Mouse (Mus musculus) heart, postnatal 4 days (tissue): ENCODE results near the gene Sult6b1. TPM values are rescaled to one million over a fixed set of nuclear protein-coding genes. Genes with fewer than 3 reads are reported as not detected.

ENCODE experiments used
- DNase-seq: peaks from one replicate; pipeline ENCODE4 v3.0.0; 2021
- total RNA-seq, 2 experiments: library from RNA; stranded (reverse); gene quantifications; 2 replicates each; pipeline ENCODE4 v1.2.3; 2021

Sult6b1 gene
- total RNA-seq, 2 experiments from 2014 or later = not detected

DNA sequence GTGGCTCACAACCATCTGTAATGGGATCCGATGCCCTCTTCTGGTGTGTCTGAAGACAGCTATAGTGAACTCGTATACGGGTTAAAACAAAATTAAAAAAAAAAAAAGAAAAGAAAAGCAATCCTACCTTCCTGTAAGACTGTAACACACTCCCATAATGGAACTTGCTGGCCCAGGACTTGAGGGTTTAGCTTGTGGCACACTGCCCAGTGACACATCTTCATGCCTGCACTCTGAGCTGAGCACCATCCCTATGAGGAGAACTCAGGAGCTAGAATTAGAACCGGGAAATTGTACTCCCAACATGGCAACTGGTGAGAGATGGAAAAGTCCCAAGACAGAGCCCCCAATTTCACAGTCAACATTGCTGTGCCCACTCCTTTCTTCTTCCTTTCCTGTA is 23.5 kb downstream of the Sult6b1 start:
- no peak for DNase-seq

DNA sequence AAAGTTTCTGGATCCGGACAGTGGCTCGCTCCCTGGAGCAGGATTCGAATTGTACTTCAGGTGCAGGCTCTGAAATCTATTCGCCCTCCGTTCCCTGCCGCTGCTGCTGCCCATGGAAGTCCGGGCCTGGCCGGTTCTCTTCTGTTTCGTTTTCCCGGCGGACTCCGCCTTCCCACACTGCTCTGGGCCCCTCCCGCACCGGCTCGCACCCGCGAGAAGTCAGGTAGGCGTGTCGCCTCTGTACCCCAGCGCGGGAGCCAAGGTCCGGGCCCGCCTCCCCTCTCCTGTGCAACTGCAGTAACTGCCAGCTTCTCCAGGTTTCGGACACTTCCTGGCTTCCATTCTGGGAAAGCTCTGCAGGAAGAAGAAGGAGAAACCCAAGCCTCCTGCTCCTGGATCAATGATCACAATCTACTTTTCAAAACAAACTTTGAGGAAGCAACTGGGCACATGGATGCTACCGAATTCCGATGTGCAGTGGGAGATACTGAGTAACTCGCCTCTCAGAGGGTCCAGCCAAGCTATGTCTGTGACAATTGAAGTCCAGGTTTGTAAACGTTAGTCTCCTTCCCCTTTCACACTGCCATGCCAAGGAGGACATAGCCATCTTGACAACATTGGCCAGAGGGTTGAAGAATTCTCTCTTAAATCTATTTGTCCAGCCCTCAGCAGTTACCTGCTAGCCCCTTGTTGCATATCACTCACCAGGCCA is 24.2 kb downstream of the Sult6b1 start, which contains the start of gene Eif2ak2:
Gene Eif2ak2, minus strand, starts transcription at position 173 of the 712 bp plus-strand sequence.
- DNase-seq = peak; percentile 87

DNA sequence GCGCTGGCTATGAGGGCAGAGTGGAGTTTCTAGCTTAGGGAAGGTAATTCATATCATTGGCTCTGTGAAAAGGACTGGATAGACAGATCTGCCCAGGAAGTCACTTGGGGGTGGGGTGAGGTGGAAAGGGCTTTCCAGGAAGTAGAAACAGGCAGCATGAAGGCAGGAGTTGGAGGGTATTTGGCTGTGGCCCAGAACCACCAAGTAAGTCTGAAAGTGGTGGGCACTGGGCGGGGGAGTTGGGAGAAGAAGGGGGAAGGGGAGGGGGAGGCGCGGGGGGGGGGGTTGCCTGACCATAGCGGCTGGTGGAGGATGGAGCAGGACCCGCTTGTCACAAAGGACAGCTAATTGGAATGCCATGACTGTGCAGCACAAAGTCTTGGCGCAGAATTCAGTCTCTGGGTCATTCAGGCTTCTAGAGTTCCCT is 24.9 kb downstream of the Sult6b1 start:
- DNase-seq = no peak

DNA sequence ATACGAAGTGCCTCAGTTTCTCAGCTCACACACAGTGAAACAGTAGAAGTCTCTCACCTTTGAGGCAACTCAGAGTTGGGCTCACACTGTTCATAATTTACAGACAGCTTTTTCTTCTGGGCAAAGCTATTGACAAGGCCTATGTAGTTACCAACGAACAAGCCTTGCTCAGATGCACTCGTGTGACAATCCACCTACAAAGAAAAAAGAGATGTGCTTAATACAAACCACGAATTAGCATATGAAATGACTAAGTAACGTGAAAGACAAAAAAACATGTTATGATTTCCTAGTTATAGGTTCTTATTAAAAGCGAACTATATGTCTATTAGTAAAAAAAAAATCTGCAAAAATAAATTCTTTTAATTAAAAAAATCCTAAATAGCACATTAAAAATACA is 32.9 kb downstream of the Sult6b1 start:
- no peak for DNase-seq

DNA sequence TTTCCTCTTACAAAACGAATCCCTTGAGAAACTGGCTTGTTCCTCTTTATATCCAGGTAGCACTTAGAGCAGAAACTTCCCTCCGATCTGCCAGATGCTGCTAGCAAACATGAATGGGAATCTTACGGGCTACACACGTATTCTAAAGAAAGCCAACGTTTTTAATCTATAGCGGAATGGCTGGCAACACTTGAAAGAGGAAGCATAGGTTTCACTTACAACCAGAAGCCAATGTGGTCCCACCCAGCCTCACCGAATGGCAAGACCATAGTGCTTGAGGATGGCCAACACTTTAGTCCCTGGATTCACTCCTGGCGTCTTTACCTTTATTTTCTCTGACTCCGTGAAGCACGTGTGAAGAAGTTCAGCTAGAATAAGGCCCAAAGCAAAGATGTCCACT is 50.5 kb downstream of the Sult6b1 start:
- DNase-seq = no peak

DNA sequence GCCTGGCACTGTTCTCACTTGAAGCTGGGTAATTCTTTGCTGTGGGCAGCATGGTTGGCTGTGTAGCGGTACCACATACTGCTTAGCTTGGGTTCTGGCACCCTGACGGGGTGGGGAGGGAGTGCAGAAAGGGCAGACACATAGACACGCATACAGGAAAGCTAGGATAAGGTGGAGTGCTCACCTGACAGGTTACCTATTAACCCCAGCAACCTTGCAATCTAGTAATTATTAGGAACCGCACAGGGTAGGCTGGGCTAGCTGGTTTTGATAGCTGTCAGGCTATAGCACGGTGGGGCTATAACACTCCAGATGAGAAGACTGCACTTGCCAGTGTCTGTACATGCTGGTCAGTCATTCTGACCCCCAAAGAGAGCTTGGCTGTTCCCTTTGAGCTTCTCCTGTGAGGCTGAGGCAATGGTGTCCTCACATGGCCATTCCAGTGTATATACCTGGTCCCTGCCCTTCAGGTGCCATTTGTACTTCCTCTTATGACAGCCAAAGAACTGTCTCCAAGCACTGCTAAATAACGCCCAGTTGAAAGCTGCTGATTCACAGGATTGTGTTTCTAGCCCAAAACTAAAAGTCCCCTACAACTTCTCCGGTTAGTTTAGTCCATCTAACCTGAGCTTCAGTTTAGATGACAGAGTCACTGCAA is 64.4 kb downstream of the Sult6b1 start:
- no peak for DNase-seq

DNA sequence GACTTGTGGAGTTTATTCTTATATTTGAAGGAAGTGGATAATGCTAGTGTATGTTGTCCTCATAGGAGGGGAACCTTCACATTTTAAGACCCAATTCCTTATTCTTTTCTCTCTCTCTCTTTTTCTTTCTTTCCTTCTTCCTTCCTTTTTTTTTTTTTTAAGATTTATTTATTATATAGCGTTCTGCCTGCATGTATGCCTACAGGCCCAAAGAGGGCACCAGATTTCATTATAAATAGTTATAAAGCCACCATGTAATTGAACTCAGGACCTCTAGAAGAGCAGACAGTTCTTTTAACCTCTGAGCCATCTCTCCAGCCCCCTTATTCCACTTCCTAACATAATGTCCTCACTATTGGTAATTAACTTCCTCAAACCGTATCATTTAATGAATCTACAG is 70.7 kb downstream of the Sult6b1 start:
- DNase-seq = no peak

DNA sequence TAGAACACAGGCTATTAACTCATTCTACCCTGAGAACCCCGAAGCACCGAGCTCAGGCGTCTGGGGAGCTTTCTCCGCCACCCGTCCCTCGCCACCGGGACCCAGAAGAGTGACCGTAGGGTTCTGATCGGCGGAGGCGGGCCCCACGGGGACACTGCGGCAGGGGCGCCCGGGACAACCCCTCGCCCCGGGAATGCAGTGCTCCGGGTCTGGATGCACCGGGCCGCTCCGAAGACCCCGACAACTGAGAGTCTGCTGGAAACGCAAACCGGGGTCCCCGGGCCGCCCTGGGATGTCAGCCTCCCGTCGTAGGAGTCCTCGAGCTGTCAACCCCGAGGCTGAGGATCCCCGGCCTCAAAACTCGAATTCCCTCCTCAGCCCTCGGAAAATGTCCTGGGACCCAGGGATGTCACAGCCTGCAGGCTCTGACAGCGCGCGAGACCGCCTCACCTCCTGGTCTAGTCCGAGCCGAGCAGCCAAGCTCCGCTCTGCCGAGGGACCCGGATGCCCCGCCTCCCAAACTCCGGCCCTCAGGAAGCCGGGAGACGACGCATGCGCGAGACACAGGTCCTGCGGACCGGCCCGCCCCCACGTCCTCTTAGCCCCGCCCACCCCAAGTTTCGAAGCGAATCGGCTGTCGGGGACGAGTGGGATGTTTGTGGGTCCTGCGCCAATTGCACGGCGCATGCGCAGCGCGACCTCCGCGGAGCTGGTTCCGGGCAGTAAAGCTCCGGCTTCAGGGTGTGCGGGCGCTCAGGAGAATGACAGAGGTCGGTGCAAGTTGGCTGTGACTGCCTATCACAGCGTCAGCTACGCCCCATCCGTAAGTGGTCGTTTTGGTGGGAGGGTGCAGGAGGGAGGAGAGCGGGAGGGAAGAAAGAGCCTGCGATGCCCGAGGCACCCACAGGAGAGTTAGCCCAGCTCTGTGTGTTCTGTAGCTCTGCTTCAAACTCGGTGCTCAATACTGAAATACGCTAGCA is 71.6 kb downstream of the Sult6b1 start, which contains the start of the genes Heatr5b and Gpatch11:
Gene Heatr5b, minus strand, starts transcription at position 509 of the 980 bp plus-strand sequence.
Gene Gpatch11, plus strand, starts transcription at position 712 of the 980 bp plus-strand sequence.
- DNase-seq = peak; percentile 100

Other genes starting within 250 kb of the Sult6b1 start
- 10 to 100 TPM; 49.7 to 52.8 TPM for gene Strn, start 169.8 kb downstream of the Sult6b1 start, total RNA-seq
- gene Heatr5b, start 71.6 kb downstream of the Sult6b1 start, total RNA-seq = 10 to 100 TPM; 33.0 to 35.0 TPM
- gene Gpatch11, start 71.4 kb downstream of the Sult6b1 start, total RNA-seq = 10 to 100 TPM; 24.9 TPM
- 10 to 100 TPM; 20.9 to 23.2 TPM for gene Eif2ak2, start 24.4 kb downstream of the Sult6b1 start, total RNA-seq
- gene Cebpzos, start 9.5 kb upstream of the Sult6b1 start, total RNA-seq = 10 to 100 TPM; 39.7 to 40.9 TPM
- 10 to 100 TPM; 19.3 to 20.6 TPM for gene Cebpz, start 30.1 kb upstream of the Sult6b1 start, total RNA-seq
- gene Ndufaf7, start 30.1 kb upstream of the Sult6b1 start, total RNA-seq = 10 to 100 TPM; 49.2 to 53.5 TPM
- 10 to 100 TPM; 34.1 to 34.4 TPM for gene Prkd3, start 113.8 kb upstream of the Sult6b1 start, total RNA-seq
- 10 to 100 TPM; 12.0 to 15.5 TPM for gene Qpct, start 144.9 kb upstream of the Sult6b1 start, total RNA-seq